Mouse (Mus musculus): ENCODE results near the gene Pyroxd2.

DNA sequence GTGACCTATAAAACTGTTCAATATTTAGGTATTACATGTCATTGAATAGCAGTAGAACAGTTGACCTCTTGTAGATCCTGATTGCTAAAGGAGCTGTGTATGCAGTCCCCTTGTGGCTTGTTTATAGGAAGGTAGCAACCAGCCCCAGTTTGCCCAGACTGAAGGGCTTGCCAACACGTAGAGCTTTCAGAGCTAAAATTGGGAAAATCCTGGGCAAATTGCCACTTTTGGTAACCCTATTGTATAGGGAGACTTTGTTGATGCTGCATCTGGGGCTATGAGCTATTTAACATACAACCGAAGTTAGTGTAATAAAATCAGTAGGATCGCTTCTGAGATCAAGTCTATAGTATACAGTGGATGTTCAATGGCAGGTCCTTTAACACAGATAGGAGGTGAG is 34.5 kb downstream of the Pyroxd2 start:
- TF ChIP-seq POLR2A (IDR thresholded peaks at IDR 0.05; ENCODE audit: control insufficient read depth, low read depth, low read length) (no peak), CTCF (IDR thresholded peaks at IDR 0.05; ENCODE audit: control insufficient read depth, insufficient read depth, insufficient replicate concordance, low read depth, low read length) (no peak)

Measured in testis, adult 2 months (tissue).